Mouse (Mus musculus): Measurements from ENCODE around the gene Dapl1. TPM values are rescaled to one million over a fixed set of nuclear protein-coding genes. Genes with fewer than 3 reads are reported as not detected.

The Dapl1 gene
- polyA plus RNA-seq, 1 experiment from 2014 or later: 0.43 TPM

DNA sequence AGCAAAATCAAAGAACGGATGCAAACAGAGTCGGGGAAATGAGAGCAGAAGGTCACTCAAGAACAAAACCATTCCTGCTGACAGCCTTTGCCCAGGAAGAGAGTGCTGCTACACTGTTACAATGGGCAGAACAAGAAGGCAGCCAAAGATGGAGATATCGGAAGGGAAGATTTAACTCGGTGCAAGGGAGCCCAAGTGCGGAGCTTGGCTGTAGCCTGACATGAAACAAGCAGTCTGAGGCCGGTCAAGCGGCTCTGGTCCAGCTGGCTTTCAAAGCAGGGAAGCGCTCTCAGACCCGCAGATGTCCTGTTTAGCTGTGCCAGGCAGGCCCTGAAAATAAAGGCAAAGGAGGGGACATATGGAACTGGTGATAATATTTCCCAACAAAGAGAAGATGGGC lies 26.0 kb downstream of the Dapl1 start:
- H3K27ac ChIP-seq (ENCODE audit: poor library complexity, severe bottlenecking): no peak overlapping the region
- ATAC-seq (ENCODE audit: insufficient number of reproducible peaks, low FRiP score): no peak
- no peaks in the 10 kb centered on the region for H3K9me3 ChIP-seq (replicated peaks)
- no peak overlapping the region for H3K4me2 ChIP-seq
- no peak overlapping the region for H3K9ac ChIP-seq
- WGBS: 42% methylated on average over 9 of the region's 9 CpGs
- no peak overlapping the region for H3K4me3 ChIP-seq
- H3K4me1 ChIP-seq (replicated peaks): peaks cover 14% of the 10 kb centered on the region
- H3K36me3 ChIP-seq: no peaks in the 10 kb centered on the region
- no peaks in the 10 kb centered on the region for H3K27me3 ChIP-seq (replicated peaks)

DNA sequence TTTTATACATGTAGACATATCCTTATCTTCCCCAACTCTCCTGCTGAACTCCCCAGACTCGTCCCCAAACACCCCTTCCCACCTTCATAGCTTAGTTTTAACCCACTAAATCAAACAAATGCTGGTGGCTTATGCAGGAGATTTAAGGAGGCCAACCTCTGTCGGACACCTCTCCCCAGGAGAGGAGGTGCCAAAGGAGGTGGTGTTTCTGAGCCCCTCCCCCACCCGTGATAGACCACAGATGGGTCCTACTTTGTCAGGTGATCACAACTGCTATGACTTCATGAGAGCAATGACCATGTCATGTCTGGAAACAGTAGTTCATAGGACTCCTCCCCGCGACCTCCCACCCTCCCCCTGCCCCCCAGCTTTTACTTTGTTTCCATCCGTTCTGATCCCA lies 26.4 kb downstream of the Dapl1 start:
- 63% methylated on average over 6 of the region's 6 CpGs for WGBS
- Histone ChIP-seq H3K4me3 (no peak overlapping the region), H3K27ac (ENCODE audit: poor library complexity, severe bottlenecking) (no peak overlapping the region), H3K9me3 (replicated peaks) (no peaks in the 10 kb centered on the region), H3K27me3 (replicated peaks) (no peaks in the 10 kb centered on the region), H3K4me1 (replicated peaks) (peaks cover 14% of the 10 kb centered on the region), H3K9ac (no peak overlapping the region), H3K4me2 (no peak overlapping the region), H3K36me3 (no peaks in the 10 kb centered on the region)
- ATAC-seq (ENCODE audit: insufficient number of reproducible peaks, low FRiP score): no peak

GRCm38 (mm10) chr2:59520663-59521062 lies 36.2 kb downstream of the Dapl1 start:
- Histone ChIP-seq H3K36me3 (no peaks in the 10 kb centered on the region), H3K27me3 (replicated peaks) (no peaks in the 10 kb centered on the region), H3K9me3 (replicated peaks) (no peaks in the 10 kb centered on the region), H3K4me1 (replicated peaks) (peaks cover 13% of the 10 kb centered on the region), H3K4me2 (no peak overlapping the region), H3K27ac (ENCODE audit: poor library complexity, severe bottlenecking) (no peak overlapping the region), H3K4me3 (no peak overlapping the region), H3K9ac (no peak overlapping the region)
- no peak for ATAC-seq (ENCODE audit: insufficient number of reproducible peaks, low FRiP score)
- 84% methylated on average over 10 of the region's 10 CpGs for WGBS

DNA sequence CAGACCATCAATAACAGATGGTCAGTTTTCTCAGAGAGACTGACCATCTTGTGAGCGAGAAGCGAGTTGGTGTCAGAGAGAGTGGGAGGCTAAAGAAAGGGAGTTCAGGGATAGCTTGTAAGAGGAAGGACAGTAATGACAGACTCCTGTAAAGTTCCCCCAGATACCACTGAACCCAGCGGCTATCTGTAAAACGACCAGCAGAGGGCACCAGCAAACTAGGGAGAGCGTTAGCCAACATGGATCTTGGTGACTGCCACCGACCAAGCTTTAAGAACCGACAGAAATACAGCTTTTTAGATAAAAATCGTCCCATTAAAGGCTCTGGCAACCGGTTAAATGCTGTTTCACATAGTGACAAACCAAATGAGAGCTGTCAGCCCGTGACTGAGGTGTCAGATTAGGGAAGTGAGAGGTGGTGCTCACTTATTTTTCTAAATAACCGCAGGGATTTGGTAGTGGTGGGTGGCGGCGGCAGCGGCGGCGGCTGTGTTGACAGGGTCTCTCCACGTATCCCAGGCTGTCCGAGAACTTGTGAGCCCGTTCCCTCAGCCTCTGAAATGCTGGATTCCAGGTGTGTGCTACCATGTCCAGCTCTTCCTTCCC lies 37.7 kb downstream of the Dapl1 start:
- peak overlapping the region; percentile 57; the same call in 1 of the 2 replicates for H3K9ac ChIP-seq
- no peaks in the 10 kb centered on the region for H3K36me3 ChIP-seq
- no peaks in the 10 kb centered on the region for H3K27me3 ChIP-seq (replicated peaks)
- peak overlapping the region; percentile 62 for H3K4me2 ChIP-seq
- no peaks in the 10 kb centered on the region for H3K9me3 ChIP-seq (replicated peaks)
- ATAC-seq (ENCODE audit: insufficient number of reproducible peaks, low FRiP score): peak; percentile 65; the same call in 1 of the 2 replicates
- H3K4me1 ChIP-seq (replicated peaks): peaks cover 13% of the 10 kb centered on the region
- H3K27ac ChIP-seq (ENCODE audit: poor library complexity, severe bottlenecking): no peak overlapping the region
- WGBS: 9% methylated on average over 19 of the region's 19 CpGs
- H3K4me3 ChIP-seq: peak overlapping the region; percentile 34

DNA sequence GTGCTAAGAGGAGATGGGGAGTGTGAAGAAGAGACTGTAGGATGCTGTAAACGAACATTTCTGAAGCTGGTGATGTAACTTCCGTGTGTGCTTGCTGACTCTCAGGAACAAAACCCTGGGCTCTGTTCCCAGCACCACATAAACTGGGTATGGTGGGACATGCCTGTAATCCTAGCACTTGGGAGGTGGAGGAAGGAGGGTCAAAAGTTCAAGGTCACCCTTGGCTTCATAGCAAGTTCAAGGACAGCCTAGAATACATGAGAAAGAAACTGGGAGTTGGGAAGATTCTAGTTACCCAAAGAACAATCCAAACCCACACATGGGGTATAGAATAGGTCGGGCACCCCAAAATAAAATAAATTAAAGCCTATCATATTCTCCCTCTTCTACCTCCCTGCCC lies 39.1 kb downstream of the Dapl1 start:
- no peak overlapping the region for H3K4me2 ChIP-seq
- H3K9ac ChIP-seq: no peak overlapping the region
- H3K4me3 ChIP-seq: no peak overlapping the region
- no peaks in the 10 kb centered on the region for H3K9me3 ChIP-seq (replicated peaks)
- H3K36me3 ChIP-seq: no peaks in the 10 kb centered on the region
- no peak overlapping the region for H3K27ac ChIP-seq (ENCODE audit: poor library complexity, severe bottlenecking)
- no peaks in the 10 kb centered on the region for H3K27me3 ChIP-seq (replicated peaks)
- peaks cover 13% of the 10 kb centered on the region for H3K4me1 ChIP-seq (replicated peaks)
- no peak for ATAC-seq (ENCODE audit: insufficient number of reproducible peaks, low FRiP score)
- 73% methylated on average over 3 of the region's 3 CpGs for WGBS

GRCm38 (mm10) chr2:59526893-59527292 lies 42.4 kb downstream of the Dapl1 start:
- no peaks in the 10 kb centered on the region for H3K27me3 ChIP-seq (replicated peaks)
- H3K4me2 ChIP-seq: no peak overlapping the region
- no peak overlapping the region for H3K27ac ChIP-seq (ENCODE audit: poor library complexity, severe bottlenecking)
- H3K4me3 ChIP-seq: no peak overlapping the region
- no peak overlapping the region for H3K9ac ChIP-seq
- 71% methylated on average over 9 of the region's 9 CpGs for WGBS
- ATAC-seq (ENCODE audit: insufficient number of reproducible peaks, low FRiP score): no peak
- H3K4me1 ChIP-seq (replicated peaks): peaks cover 22% of the 10 kb centered on the region
- no peaks in the 10 kb centered on the region for H3K9me3 ChIP-seq (replicated peaks)
- H3K36me3 ChIP-seq: no peaks in the 10 kb centered on the region

DNA sequence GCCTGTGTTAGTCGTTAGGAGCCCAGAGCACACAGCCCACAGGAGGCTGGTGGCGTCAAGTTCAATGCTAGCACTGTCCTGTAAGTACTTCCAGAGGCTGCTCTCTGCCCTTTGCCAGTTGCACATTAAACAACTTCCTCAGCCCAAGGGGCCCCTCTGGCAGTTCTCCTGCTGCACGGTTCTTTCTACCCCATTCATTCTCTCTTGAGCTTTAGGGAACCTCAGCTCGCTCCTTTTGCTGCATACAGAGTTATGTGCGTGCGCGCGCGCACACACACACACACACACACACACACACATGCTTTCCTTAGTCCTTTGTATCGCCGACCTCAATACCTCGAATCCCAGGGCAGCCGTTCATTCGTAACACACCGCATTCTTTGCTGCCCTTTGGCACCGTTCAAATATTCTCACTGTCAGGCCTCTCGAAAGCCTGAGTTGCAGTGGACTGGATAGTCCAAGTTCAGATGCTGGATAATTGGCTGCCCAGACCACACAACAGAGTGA lies 45.2 kb downstream of the Dapl1 start:
- no peak overlapping the region for H3K27ac ChIP-seq (ENCODE audit: poor library complexity, severe bottlenecking)
- H3K9ac ChIP-seq: no peak overlapping the region
- peaks cover 22% of the 10 kb centered on the region for H3K4me1 ChIP-seq (replicated peaks)
- H3K36me3 ChIP-seq: no peaks in the 10 kb centered on the region
- no peaks in the 10 kb centered on the region for H3K9me3 ChIP-seq (replicated peaks)
- WGBS: 74% methylated on average over 17 of the region's 17 CpGs
- H3K27me3 ChIP-seq (replicated peaks): no peaks in the 10 kb centered on the region
- H3K4me3 ChIP-seq: no peak overlapping the region
- H3K4me2 ChIP-seq: no peak overlapping the region
- ATAC-seq (ENCODE audit: insufficient number of reproducible peaks, low FRiP score): no peak

GRCm38 (mm10) chr2:59530811-59531210 lies 46.4 kb downstream of the Dapl1 start:
- Histone ChIP-seq H3K36me3 (no peaks in the 10 kb centered on the region), H3K4me1 (replicated peaks) (peaks cover 19% of the 10 kb centered on the region)

GRCm38 (mm10) chr2:59532999-59533398 lies 48.5 kb downstream of the Dapl1 start:
- H3K27ac ChIP-seq (ENCODE audit: poor library complexity, severe bottlenecking): no peak overlapping the region
- H3K4me1 ChIP-seq (replicated peaks): peaks cover 19% of the 10 kb centered on the region
- no peak overlapping the region for H3K4me2 ChIP-seq
- ATAC-seq (ENCODE audit: insufficient number of reproducible peaks, low FRiP score): no peak
- H3K9ac ChIP-seq: no peak overlapping the region
- H3K4me3 ChIP-seq: no peak overlapping the region
- no peaks in the 10 kb centered on the region for H3K27me3 ChIP-seq (replicated peaks)
- 84% methylated on average over 3 of the region's 3 CpGs for WGBS
- no peaks in the 10 kb centered on the region for H3K9me3 ChIP-seq (replicated peaks)
- H3K36me3 ChIP-seq: no peaks in the 10 kb centered on the region

More at GRCm38 (mm10) chr2:59530811-59531210, 46.4 kb downstream of the Dapl1 start:
- H3K9ac ChIP-seq: no peak overlapping the region
- H3K9me3 ChIP-seq (replicated peaks): no peaks in the 10 kb centered on the region
- H3K27me3 ChIP-seq (replicated peaks): no peaks in the 10 kb centered on the region
- H3K27ac ChIP-seq (ENCODE audit: poor library complexity, severe bottlenecking): no peak overlapping the region
- no peak overlapping the region for H3K4me3 ChIP-seq
- ATAC-seq (ENCODE audit: insufficient number of reproducible peaks, low FRiP score): no peak
- WGBS: 89% methylated on average over 3 of the region's 3 CpGs
- H3K4me2 ChIP-seq: no peak overlapping the region

DNA sequence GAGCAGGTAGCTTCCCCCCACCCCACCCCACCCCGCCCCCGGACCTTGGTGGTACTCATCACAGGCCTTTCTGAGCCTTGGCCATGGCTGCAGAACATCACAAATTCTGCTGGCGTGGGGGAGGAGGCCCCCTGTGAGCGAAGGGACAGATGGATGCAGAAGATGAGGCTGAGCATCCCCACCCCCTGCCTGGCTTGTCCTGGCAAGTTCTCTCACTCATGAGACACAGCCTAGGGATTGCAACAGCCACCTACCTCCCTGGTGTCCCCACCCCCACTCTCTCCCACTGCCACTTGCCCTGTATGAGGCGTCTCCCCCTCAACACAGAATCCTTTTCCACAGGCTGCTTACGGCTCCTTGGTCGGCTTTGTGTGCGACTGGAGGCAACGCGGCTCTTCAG lies 49.1 kb downstream of the Dapl1 start:
- no peak overlapping the region for H3K4me2 ChIP-seq
- no peak for ATAC-seq (ENCODE audit: insufficient number of reproducible peaks, low FRiP score)
- H3K9me3 ChIP-seq (replicated peaks): no peaks in the 10 kb centered on the region
- H3K27me3 ChIP-seq (replicated peaks): no peaks in the 10 kb centered on the region
- H3K36me3 ChIP-seq: no peaks in the 10 kb centered on the region
- peaks cover 19% of the 10 kb centered on the region for H3K4me1 ChIP-seq (replicated peaks)
- H3K4me3 ChIP-seq: no peak overlapping the region
- no peak overlapping the region for H3K27ac ChIP-seq (ENCODE audit: poor library complexity, severe bottlenecking)
- no peak overlapping the region for H3K9ac ChIP-seq
- WGBS: 91% methylated on average over 10 of the region's 10 CpGs

GRCm38 (mm10) chr2:59533971-59534748 lies 49.7 kb downstream of the Dapl1 start:
- ATAC-seq (ENCODE audit: insufficient number of reproducible peaks, low FRiP score): peak; percentile 56; the same call in 1 of the 2 replicates
- Histone ChIP-seq H3K27me3 (replicated peaks) (no peaks in the 10 kb centered on the region), H3K4me3 (no peak overlapping the region), H3K9ac (no peak overlapping the region), H3K27ac (ENCODE audit: poor library complexity, severe bottlenecking) (peak overlapping the region; percentile 27; the same call in 1 of the 2 replicates), H3K9me3 (replicated peaks) (no peaks in the 10 kb centered on the region), H3K4me2 (0 out of 2 replicates have a peak overlapping the region, but pooled peaks have one; percentile 2), H3K4me1 (replicated peaks) (peaks cover 19% of the 10 kb centered on the region), H3K36me3 (no peaks in the 10 kb centered on the region)
- WGBS: 56% methylated on average over 15 of the region's 15 CpGs

Measured in heart, embryonic 12.5 days (tissue).